Mouse (Mus musculus) cerebellum, postnatal 10 days (tissue): Measurements from ENCODE around the gene Alox12e.
"Not testable (repeated sequence)": the region's sequence is repeated elsewhere in the genome, so short reads cannot be mapped to it uniquely, and the experiment has no call there.

Experiments used
- DNase-seq, 2 experiments: peaks; one replicate each; pipeline ENCODE4 v3.0.0; 2021; ENCODE audit warnings: mixed read lengths in 2 of 2

Alox12e gene

DNA sequence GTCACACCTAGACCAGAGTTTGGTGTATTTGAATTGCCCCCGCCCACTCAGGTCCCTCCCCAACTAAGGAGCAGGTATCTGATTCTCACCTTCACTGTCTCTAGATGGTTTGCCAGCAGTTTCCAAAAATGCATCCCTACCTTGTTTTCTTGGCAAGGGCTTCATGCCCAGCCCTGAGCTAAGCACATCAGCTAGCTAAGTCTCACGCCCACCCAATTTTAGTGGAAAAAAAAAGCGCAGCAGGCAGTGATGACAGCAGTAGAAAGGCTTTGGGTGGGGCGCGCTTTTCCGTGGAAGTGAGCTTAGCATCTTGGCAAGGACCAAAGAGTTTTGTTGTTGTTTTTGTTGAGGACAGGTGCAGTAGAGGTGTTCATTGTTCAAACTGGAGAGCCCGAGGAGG, at the start of gene Alox12e:
Alox12e (minus strand) TSS at position 101 of the 400 bp plus-strand sequence.
- no peak for DNase-seq

DNA sequence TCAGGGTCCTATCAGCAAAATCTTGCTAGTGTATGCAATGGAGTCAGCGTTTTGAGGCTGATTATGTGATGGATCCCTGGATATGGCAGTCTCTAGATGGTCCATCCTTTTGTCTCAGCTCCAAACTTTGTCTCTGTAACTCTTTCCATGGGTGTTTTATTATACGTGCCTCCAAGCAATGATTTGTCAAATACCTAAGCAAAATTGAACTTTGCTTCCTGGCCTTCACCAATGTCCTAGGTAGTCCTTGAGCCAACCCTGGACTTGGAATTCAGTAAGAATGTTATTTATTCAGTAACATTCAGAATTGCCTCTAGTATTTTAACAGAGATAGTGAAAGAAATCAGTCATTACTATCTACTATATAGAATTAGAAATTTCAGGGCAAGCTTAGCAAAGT, 46.2 kb upstream of the Alox12e start:
- not testable (repeated sequence) for DNase-seq

DNA sequence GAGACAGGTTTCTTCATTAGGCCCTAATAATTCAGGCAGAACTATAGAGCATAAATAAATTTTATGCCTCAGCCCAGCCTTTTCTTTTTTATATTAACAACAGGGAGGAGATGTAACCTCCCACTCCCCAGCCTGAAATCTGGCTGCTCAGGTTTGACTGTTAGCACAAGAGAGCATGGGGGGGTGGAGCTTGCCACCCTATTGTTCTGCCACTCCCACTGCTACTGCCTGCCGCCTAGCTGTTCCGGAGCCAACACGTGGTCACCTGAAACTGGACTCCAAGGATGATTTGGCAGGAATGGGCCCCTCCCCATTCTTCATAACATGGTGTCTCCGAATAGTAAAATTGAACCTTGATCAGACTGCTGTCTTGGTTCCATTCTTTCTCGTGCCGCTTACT, 45.3 kb upstream of the Alox12e start:
- DNase-seq: not testable (repeated sequence)

DNA sequence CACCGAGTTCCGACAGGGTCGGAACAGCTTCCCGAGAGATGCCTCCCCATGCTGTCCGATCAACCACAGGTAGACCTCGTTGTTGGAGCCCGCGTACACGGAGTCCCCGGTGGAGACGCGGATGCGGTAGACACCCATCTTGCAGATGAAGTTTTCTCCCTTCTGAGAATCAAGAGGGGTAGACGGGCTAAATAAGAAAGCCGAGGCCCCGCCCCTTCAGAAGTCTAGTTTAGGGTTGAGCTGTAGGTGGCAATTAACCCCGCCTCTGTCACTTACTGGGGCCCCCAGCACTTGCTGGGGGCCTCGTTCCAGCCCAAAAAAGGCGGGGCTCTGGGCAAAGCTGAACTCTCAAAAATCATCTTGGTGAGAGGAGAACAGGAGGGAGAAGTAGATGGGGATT, 29.4 kb upstream of the Alox12e start, which contains the start of gene Alox15:
Alox15 (minus strand) TSS at position 164 of the 400 bp plus-strand sequence.
- DNase-seq: no peak

DNA sequence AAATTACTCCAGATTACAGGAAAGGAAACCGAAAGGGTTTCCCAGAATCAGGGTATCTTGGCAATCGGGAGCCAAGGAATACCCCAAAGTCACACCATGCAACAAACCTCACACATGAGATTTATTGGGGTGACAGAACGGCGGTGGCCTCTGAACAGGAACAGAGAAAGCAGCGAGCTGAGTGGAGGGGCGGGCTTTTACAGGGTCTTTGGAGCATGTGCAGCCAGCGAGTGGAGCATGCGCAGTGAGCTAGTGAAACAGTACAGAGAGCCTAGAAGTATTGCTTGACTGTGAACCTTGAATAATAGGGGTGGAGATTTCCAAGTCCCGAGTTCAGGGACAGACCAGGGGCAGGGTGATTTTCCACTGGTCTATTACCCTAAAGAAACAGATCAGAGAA, 26.2 kb upstream of the Alox12e start:
- no peak for DNase-seq

DNA sequence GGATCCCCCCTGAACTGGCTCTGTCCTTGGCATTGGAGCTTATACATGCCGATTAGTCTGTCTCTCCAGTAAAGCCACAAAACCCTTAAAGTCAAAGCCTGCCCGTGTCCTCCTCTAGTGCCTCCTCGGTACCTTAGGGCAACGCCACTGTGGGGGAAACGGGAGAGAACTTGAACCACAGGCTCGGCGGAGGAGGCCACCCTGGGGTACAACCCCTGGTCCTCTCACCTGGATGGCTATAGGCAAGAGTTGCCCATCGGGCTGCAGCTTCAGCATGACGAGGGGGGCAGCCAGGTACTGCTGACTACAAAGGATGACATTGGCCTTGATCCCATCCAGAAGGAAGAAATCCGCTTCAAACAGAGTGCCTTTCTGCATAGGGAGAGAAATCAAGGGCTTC, 25.4 kb upstream of the Alox12e start:
- DNase-seq: no peak

DNA sequence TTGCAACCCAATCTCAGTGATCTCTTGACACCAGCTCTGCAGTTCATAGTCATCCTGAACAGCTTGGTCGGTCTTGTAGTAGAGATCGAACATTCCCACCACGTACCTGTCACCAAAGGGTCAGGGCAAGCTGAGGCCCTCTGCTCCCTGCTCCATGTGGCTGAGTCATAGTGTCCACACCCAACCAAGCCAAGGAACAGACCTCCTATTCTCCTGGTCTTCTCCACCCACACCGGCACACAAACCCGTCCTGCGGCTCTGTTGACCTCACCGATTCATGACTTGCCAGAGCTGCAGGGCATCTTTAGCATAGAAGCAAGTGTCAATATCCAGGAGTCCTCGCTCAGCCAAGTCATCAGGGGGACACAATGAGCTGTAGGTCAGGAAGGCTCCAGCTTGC, 23.1 kb upstream of the Alox12e start:
- DNase-seq: no peak

DNA sequence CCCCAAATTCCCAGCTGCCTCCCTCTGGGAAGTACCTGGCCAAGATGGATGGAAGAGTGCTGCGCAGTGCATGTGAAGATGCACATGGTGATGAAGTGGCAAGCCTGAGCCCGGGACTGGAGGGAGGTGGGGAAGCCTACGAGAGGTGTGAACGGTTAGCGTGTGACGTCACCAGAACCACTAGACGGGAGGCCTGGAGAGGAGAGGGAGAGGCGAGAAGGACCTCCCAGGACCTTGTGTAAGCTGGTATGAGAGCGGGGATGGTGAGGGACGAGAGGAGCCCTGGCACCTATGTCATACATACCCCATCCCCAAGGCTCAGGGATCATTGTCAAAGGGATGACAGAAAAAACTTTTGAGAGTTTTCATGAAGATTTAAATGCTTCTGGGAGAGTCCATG, 22.6 kb upstream of the Alox12e start:
- DNase-seq: no peak

DNA sequence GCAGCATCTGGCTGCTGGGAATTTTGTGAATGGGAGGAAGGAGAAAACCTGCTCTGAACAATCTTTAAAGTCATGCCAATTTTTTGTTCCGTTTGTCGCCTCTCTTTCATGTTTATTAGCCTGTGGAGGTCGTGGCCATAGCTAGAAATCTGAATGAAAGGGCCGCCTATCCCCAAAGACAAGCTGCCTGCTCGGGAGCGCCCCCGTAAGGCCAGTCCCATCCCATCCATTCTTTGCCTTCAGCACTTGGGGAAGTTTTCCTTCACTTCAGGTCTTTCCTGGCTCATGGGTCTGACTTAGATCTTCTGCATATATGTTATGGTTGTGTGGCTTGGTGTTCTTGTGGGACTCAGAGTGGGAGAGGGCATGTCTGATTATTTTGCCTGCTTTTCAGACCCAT, 17.1 kb upstream of the Alox12e start:
- no peak for DNase-seq

DNA sequence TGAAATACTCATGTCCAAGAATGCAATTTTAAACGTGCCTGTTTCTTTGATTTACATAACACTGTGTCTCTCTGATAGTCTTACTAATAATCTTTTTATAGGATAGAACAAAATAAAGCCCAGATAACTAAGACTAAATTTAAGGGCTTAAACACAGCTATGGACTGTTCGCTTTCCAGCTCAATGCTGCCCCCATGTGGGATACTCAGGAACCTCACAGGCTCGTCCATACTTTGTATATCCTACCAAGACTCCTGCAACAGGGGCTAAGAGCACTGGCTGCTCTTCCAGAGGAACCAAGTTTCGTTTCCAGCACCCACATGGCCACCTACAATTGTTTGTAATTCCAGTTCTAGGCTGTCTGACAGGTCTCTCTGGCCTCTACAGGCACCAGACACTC, 12.0 kb upstream of the Alox12e start:
- DNase-seq: peak; percentile 86 to 90

DNA sequence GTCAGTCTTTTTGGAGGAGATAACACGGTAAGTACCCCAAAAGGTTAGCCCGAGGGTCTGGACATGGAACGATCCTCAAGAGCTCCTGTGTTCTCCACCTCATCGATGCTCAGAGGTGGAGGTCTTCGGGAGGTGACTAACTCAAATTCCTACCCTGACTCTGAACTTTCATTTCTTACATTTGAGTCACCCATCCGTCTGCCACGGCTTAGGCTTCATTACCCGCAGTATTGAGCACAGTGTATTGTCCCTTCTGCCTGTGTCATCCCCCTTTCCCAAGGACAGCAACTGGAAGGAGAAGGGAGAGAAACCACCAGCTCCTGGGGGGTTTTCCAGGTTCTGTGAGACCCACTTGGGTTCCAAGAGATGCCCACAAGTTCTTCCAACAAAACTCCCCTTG, 2.3 kb upstream of the Alox12e start:
- DNase-seq: no peak

DNA sequence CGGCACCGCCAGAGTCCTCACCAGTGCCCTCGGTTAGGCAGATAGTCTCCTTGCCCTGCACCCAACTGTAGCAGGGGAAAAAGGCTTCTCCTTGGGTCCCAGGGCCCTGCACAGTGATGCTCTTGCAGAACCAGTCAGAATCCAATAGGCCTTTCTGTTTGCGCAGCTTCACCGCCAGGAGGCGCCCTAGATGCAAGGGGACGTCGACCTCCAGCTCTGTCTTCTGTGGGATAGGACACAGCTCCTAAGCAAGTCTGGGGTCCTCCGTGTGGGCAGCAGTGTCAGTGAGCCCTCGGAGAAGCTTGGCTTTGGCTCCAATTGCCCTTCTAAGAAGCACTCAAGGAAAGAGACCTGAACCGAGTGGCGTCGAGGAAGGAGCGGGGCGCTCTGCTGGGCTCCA, 764 bp downstream of the Alox12e start:
- peak; percentile 70 to 76 for DNase-seq

DNA sequence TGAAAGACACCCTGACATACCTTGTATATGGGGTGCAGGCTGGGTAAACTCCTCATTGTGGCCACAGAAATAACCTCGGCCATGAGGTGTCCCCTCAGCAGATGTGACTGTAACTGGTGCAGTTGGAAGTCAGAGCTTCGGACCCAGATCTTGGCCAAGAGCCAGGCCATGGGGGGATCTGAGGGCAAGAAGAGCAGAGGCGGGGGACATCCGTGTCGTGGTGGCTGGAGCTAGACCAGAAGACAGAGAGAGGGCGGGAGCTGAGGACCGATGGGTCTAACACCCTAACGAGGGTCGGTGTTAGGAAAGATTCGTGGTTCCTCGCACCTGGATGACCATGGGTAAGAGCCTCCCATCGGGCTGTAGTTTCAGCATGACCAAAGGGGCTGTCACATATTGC, 2.8 kb downstream of the Alox12e start:
- DNase-seq: peak; percentile 44 to 49

DNA sequence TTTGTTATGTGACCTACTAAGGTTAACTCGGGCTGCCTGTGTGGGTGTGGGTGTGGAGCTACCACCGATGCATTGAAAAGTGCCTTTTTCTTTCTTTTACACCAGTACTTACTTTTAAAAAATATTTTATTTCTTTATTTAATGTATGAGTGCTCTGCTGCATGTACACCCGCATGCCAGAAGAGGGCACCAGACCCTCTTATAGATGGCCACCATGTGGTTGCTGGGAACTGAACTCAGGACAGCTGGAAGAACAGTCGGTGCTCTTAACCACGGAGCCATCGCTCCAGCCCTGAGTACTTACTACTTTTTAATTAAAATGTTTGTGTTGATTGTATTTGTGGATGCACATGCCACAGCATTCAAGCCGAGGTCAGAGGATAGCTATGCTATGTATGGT, 8.6 kb downstream of the Alox12e start:
- DNase-seq: peak; percentile 33 to 38

DNA sequence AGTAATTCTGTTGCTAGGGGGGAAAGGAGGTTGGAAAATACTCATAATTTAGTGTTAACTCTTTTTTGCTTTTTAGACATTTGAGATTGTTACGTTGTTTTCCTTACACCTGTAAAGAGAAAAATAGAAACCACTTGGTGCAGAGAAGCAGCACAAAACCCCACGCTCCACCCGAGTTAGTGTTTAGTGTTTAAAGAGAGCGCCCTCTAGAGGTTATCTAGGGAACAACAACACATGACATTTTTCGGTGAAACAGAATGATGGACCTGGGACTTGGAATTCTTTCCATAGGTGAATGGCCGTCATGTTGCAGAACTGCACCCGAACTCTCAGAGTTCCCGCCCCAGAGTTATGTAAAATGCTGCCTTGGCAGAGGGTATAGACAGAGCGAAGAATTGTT, 13.1 kb downstream of the Alox12e start:
- DNase-seq: peak; percentile 77 to 86

DNA sequence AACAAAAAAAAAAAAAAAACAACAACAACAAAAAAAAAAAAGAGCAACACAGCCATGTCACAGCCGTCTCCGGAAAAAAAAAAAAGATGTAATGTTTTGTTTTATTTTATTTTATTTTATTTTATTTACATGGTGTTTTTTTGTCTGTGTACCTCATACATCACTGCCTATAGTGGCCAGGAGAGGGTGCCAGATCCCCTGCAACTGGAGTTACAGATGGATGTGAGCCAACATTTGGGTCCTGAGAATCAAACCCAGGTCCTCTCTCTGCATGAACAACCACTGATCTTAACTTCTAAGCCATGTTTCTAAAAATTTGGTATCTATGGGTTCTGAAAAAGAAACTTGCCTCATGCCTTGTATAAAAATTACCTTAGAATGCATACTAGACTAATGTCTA, 14.1 kb downstream of the Alox12e start:
- peak; percentile 29 to 52 for DNase-seq

DNA sequence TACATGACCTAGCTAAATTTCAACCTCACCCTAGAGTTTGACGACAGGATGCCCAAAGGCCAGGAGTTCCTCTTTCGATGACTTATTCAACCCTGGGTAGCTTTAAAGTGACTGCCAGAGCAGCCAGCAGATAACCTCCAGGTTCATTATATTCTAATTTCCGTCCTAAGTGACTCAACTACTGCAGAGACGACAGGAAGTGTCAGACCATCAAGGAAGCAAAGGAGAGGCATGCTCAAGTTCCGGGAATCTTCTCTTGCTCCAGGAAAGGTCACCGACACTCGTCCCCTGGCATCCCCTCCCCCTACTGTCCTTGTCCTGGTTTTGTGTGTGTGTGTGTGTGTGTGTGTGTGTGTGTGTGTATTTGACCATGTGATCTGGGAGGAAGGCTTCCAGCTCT, 16.3 kb downstream of the Alox12e start:
- no peak for DNase-seq

DNA sequence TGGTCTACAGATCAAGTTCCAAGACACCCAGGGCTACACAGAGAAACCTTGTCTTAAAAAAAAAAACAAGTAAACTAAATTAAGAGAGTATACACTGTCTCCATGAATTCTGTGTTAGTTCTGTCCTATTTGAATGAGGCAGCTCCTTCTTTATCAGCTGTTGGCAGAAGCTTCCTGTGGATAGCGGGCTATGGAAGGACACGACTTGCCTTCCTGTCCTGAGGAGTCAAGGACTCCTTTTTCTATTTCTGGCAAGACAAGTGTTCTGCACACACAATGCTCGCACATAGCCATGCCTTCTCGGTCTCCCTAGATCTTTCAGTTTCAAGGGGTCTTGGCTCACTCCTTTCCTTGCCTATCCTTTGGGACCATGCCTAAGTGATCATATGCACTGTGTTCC, 20.1 kb downstream of the Alox12e start:
- no peak for DNase-seq

DNA sequence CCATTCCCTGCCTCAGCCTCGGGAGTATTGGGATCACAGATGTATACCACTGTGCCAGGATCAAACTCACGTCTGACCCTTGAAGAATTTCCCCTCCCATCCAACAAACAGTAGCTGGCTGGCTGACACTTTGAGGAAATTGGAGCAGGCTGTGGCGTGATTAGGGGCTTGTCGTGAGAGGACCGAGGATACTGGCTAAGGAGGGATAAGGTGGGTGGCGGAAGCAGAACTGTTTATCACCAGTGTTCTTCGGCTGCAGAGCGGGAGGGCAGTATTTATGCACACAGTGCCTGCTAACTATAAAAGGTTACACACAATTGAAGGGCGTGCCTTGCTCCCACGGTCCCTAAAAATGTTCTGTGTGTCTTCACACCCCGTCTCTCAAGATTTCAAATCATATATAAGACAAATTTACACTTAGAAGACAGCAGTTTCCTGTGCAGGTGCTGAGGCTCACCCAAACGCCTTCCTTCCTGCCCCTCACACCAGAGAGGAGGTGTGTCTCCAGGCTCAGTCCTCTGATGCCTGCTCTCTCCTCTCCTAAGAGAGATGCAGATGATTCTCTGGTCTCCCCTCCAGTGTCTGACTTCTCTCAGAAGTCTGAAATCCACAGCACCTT, 24.5 kb downstream of the Alox12e start:
- no peak for DNase-seq

DNA sequence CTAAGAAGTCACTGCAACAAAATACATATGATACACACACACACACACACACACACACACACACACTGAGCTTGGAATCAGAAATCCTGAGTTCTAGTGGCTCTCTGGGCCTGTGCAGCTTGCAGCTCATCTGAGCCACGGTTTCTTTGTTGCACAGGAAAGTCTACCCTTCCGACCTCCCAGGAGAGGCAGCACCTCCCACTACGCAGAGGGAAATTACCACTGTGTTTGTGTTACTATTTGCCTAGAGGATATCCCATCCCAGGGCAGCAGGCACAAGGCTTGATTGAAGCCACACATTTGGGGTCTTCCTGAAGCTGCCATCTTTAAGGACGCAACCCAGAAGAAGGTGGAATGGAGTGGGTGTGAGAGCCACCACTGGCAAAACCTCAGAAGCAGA, 25.0 kb downstream of the Alox12e start:
- DNase-seq: no peak

DNA sequence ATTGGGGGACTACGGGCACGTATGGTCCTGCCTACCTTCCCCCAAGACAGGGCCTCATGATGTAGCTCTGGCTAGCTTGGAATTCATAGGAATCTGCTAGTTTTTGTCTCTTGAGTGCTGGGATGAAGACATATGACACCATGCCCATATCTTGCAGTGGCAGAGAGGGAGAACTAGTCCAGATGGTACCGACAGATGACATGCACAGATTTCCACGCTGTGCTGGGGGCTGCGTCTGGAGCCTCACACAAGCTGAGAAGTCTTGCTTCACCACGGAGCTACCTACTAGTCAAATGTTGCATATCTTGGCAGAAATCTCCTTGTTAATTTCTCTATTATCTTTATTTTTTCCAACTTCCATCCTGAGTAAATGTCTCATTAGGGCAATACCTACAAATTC, 28.5 kb downstream of the Alox12e start:
- peak; percentile 74 to 77 for DNase-seq

DNA sequence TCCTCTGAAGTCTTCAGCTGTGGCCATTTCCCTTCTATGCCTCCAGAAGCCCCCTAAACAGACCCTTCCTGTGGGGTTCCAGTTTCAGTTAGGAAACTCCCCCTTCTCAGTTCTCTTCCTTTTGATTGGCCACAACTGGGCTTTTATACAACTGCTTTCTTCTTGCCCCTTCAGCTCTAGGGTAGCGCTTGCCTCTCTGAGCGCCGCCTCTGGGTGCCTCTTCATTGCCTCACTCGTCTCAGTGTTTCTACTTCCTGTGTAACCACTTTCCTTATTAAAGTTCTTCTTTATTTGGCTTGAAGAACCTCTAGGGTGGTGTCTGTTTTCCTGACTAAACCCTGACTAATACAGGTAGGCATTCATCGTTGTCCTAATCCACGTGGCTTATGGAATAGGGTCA, 31.2 kb downstream of the Alox12e start:
- no peak for DNase-seq

DNA sequence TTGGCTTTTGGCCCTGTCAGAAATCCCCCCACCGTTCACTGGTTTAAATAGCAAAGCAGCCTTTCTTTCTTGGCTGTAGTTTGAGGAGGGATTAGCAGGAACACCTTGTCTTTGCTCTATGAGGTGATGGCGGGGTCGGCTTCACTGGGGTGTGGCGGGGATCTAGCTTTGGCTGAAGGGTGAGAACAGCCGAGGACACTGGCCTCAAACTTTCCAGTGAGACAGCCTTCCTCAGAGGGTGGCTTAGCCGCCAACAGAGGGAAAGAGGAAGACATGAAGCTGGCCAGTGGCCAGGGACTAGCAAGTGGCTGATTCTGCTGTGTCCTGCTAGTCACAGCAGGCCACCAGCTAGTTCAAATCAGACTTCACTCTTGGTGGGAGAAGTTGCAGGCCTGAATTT, 33.2 kb downstream of the Alox12e start:
- DNase-seq: peak; percentile 49 to 69

DNA sequence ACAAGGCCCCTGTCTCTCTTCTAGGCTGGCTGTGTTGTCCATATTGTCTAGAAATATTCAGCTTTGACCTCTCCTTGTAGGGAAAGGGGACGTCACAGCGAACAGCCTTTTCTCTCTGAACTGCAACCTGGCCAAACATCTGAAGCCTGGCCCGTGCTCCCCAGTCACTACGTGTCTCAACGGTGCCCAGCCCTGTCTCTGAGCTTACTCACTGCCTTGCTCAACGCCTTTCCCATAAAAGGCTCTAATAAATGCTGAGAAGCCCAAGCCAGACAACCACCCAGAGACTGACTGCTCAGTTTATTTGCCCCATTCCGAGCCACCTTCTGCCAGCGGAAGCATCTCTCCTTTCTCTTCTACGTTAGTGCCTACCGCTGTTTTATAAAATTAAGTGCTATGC, 34.3 kb downstream of the Alox12e start:
- DNase-seq: no peak

DNA sequence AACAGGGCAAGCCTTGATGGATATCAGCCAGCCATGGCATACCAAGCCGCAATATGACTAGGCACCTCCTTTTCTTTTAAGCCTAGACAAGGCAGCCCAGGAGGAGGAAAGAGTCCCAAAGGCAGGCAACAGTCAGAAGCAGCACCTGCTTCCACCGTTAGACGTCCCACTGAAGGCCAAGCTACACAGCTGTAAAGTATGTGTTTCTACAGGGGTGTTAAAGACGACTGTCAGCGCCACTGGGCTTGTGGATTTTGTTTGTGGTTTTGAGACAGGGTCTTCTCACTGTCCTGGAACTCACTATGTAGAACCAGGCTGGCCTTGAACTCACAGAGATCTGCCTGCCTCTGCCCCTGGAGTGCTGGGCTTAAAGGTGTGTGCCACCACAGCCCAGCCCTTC, 36.7 kb downstream of the Alox12e start:
- no peak for DNase-seq

DNA sequence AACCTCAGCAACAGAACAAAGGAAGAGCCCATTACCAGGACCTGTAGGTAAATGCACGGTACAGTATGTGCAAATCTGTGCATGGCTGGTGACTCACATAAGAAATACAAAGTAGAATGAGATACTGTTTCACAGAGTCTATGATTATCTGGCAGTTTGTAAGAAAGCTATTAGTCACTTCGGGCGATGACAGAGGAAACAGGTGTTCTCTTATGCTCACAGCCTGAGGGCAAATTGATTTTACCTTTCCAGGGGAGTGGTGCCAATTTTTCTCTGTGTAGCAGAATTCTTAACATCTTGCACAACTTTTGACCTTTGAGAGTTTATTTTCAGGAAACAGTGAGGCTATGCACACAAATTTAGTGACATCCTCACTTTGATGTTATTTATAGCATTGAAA, 37.7 kb downstream of the Alox12e start:
- DNase-seq: no peak
